Comparison of ENCODE assay signal across 20 mouse cellular contexts in genomic region chr17:27580392-27581068, GRCm38 (mm10). TPM values are rescaled to one million over a fixed set of nuclear protein-coding genes. Genes with fewer than 3 reads are reported as not detected.
DNase-seq lines count a peak whose midpoint lies in the region; ATAC-seq and TF ChIP-seq lines count a peak whose summit lies in the region.
"Had no signal": no experiment of that assay in that cellular context is flagged by ENCODE, and none has a peak within 500 bp of the region (broad histone marks: within the 10 kb centered on the region; RNA-seq: fewer than 3 reads in every experiment).

No protein-coding gene starts in this region.

- no peaks in the 10 kb centered on the region for H3K27me3 ChIP-seq in hindbrain, embryonic 15.5 days
- H3K27me3 ChIP-seq in hindbrain, postnatal 0 days (ENCODE audit: insufficient read depth, low read length) = no peaks in the 10 kb centered on the region
- H3K27me3 ChIP-seq in ES-Bruce4 (ENCODE audit: control insufficient read depth, insufficient read depth, low read length, poor library complexity, severe bottlenecking) (no peaks in the 10 kb centered on the region), G1E (ENCODE audit: insufficient read depth, low read length) (no peaks in the 10 kb centered on the region)
- no peaks in the 10 kb centered on the region for H3K27me3 ChIP-seq in liver, embryonic 14.5 days (ENCODE audit: control insufficient read depth, insufficient read depth, low read length)
- H3K27me3 ChIP-seq in hindbrain, embryonic 14.5 days (ENCODE audit: control insufficient read depth, insufficient read depth, low read length) = no peaks in the 10 kb centered on the region
- H3K27me3 ChIP-seq: forebrain, embryonic 12.5 days; heart, embryonic 12.5 days; limb, embryonic 13.5 days; midbrain, embryonic 15.5 days had no signal

- peaks cover 48% of the 10 kb centered on the region for H3K36me3 ChIP-seq in hindbrain, embryonic 15.5 days
- peaks cover 28% of the 10 kb centered on the region; the same call in 1 of the 2 replicates for H3K36me3 ChIP-seq in hindbrain, postnatal 0 days (ENCODE audit: insufficient read depth, low read length)
- H3K36me3 ChIP-seq in ES-Bruce4 (ENCODE audit: control insufficient read depth, insufficient read depth, low read length, poor library complexity, severe bottlenecking) (peaks cover 3% of the 10 kb centered on the region; the same call in 1 of the 2 replicates), G1E (replicated peaks) (peaks cover 90% of the 10 kb centered on the region)
- H3K36me3 ChIP-seq in liver, embryonic 14.5 days (replicated peaks; ENCODE audit: control insufficient read depth, insufficient read depth, low read depth) = peaks cover 2% of the 10 kb centered on the region; the same call in 1 of the 2 replicates
- peaks cover 85% of the 10 kb centered on the region for H3K36me3 ChIP-seq in hindbrain, embryonic 14.5 days (replicated peaks; ENCODE audit: control insufficient read depth, insufficient read depth)

- no peak for ATAC-seq in hindbrain, embryonic 15.5 days (ENCODE audit: low FRiP score, low read depth)
- no peak for ATAC-seq in hindbrain, postnatal 0 days
- ATAC-seq in G1E (ENCODE audit: extremely low read depth, insufficient number of reproducible peaks, low FRiP score, poor library complexity, severe bottlenecking) = no peak
- peak; percentile 51; the same call in 1 of the 2 replicates for ATAC-seq in liver, embryonic 14.5 days (ENCODE audit: insufficient read depth)
- ATAC-seq in hindbrain, embryonic 14.5 days (ENCODE audit: low FRiP score) = no peak
- ATAC-seq: midbrain, embryonic 15.5 days had no signal

- TF ChIP-seq POLR2A in ES-Bruce4 (IDR thresholded peaks at IDR 0.05; ENCODE audit: insufficient read depth, low read length) = no peak

- H3K9ac ChIP-seq in hindbrain, embryonic 15.5 days = no peak overlapping the region
- H3K9ac ChIP-seq in hindbrain, postnatal 0 days (replicated peaks; ENCODE audit: low read length) = no peak overlapping the region
- H3K9ac ChIP-seq in ES-Bruce4 (ENCODE audit: low read depth, poor library complexity, severe bottlenecking) = no peak overlapping the region
- H3K9ac ChIP-seq in liver, embryonic 14.5 days (replicated peaks) = no peak overlapping the region
- no peak overlapping the region for H3K9ac ChIP-seq in hindbrain, embryonic 14.5 days
- H3K9ac ChIP-seq: forebrain, embryonic 12.5 days; heart, embryonic 12.5 days; limb, embryonic 13.5 days; midbrain, embryonic 15.5 days had no signal

- no peak for TF ChIP-seq EP300 in ES-Bruce4 (IDR thresholded peaks at IDR 0.05; ENCODE audit: insufficient read depth, low read depth, low read length)
- TF ChIP-seq EP300 in liver, embryonic 14.5 days (IDR thresholded peaks at IDR 0.05; ENCODE audit: low read depth) = no peak

- no peaks in the 10 kb centered on the region for H3K9me3 ChIP-seq in hindbrain, embryonic 15.5 days
- no peaks in the 10 kb centered on the region for H3K9me3 ChIP-seq in hindbrain, postnatal 0 days (ENCODE audit: low read length)
- H3K9me3 ChIP-seq in ES-Bruce4 (replicated peaks; ENCODE audit: control insufficient read depth, insufficient read depth, low read length, poor library complexity, severe bottlenecking) (no peaks in the 10 kb centered on the region), G1E (replicated peaks) (no peaks in the 10 kb centered on the region)
- no peaks in the 10 kb centered on the region for H3K9me3 ChIP-seq in liver, embryonic 14.5 days (ENCODE audit: control insufficient read depth, low read length)
- H3K9me3 ChIP-seq in hindbrain, embryonic 14.5 days (ENCODE audit: control insufficient read depth, low read length) = no peaks in the 10 kb centered on the region
- H3K9me3 ChIP-seq: forebrain, embryonic 12.5 days; heart, embryonic 12.5 days; limb, embryonic 13.5 days; midbrain, embryonic 15.5 days had no signal

- H3K4me2 ChIP-seq in hindbrain, embryonic 15.5 days = no peak overlapping the region
- no peak overlapping the region for H3K4me2 ChIP-seq in hindbrain, postnatal 0 days (ENCODE audit: low read depth, low read length)
- no peak overlapping the region for H3K4me2 ChIP-seq in liver, embryonic 14.5 days (ENCODE audit: low read depth)
- no peak overlapping the region for H3K4me2 ChIP-seq in hindbrain, embryonic 14.5 days (replicated peaks)
- H3K4me2 ChIP-seq: forebrain, embryonic 12.5 days; heart, embryonic 12.5 days; limb, embryonic 13.5 days; midbrain, embryonic 15.5 days had no signal

- no peak overlapping the region for H3K4me3 ChIP-seq in hindbrain, embryonic 15.5 days
- no peak overlapping the region for H3K4me3 ChIP-seq in hindbrain, postnatal 0 days (ENCODE audit: low read length)
- peak overlapping the region; percentile 10; the same call in 1 of the 2 replicates for H3K4me3 ChIP-seq in ES-Bruce4 (ENCODE audit: low read depth, low read length)
- peak overlapping the region; percentile 30; the same call in 1 of the 2 replicates for H3K4me3 ChIP-seq in G1E (ENCODE audit: low read depth, low read length)
- no peak overlapping the region for H3K4me3 ChIP-seq in liver, embryonic 14.5 days (ENCODE audit: insufficient read depth in 1 of 2, low read depth in 2 of 2, low read length in 2 of 2)
- no peak overlapping the region for H3K4me3 ChIP-seq in hindbrain, embryonic 14.5 days (replicated peaks; ENCODE audit: low read length)
- H3K4me3 ChIP-seq: forebrain, embryonic 12.5 days; heart, embryonic 12.5 days; limb, embryonic 13.5 days; midbrain, embryonic 15.5 days had no signal

- 88% methylated on average over 20 of the region's 20 CpGs for WGBS in hindbrain, embryonic 15.5 days
- WGBS in hindbrain, postnatal 0 days = 80% methylated on average over 19 of the region's 20 CpGs
- WGBS in liver, embryonic 14.5 days (ENCODE audit: insufficient replicate concordance) = 39% methylated on average over 20 of the region's 20 CpGs
- 90% methylated on average over 20 of the region's 20 CpGs for WGBS in hindbrain, embryonic 14.5 days

- TF ChIP-seq CTCF in hindbrain, postnatal 0 days (IDR thresholded peaks at IDR 0.05; ENCODE audit: low read depth) = no peak
- TF ChIP-seq CTCF in ES-Bruce4 (IDR thresholded peaks at IDR 0.05; ENCODE audit: low read depth, low read length) (no peak), G1E (IDR thresholded peaks at IDR 0.05; ENCODE audit: low read depth, low read length) (no peak)
- no peak for TF ChIP-seq CTCF in liver, embryonic 14.5 days (IDR thresholded peaks at IDR 0.05; ENCODE audit: low read depth)

- 0 out of 2 replicates have a peak overlapping the region, but pooled peaks have one; percentile 16 for H3K27ac ChIP-seq in hindbrain, embryonic 15.5 days (replicated peaks)
- H3K27ac ChIP-seq in hindbrain, postnatal 0 days = no peak overlapping the region
- no peak overlapping the region for H3K27ac ChIP-seq in ES-Bruce4 (ENCODE audit: insufficient read depth, low read length)
- H3K27ac ChIP-seq in liver, embryonic 14.5 days = no peak overlapping the region
- no peak overlapping the region for H3K27ac ChIP-seq in hindbrain, embryonic 14.5 days
- H3K27ac ChIP-seq: forebrain, embryonic 12.5 days; limb, embryonic 13.5 days; midbrain, embryonic 15.5 days had no signal

- DNase-seq in hindbrain, postnatal 0 days (ENCODE audit: low spot score) = no peak
- DNase-seq in G1E (ENCODE audit: low spot score) = no peak
- DNase-seq in liver, embryonic 14.5 days (ENCODE audit: low read depth in 3 of 3, low spot score in 3 of 3) = no peak
- no peak for DNase-seq in hindbrain, embryonic 14.5 days (ENCODE audit: low spot score)
- no peak for DNase-seq in urinary bladder, postnatal 10 days (ENCODE audit: low spot score)
- DNase-seq: adrenal gland, postnatal 25 days; heart, postnatal 36 days; thymus, postnatal 25 days had no signal

- peaks cover 4% of the 10 kb centered on the region; the same call in 1 of the 2 replicates for H3K4me1 ChIP-seq in hindbrain, embryonic 15.5 days (replicated peaks)
- no peaks in the 10 kb centered on the region for H3K4me1 ChIP-seq in hindbrain, postnatal 0 days (ENCODE audit: insufficient read depth, low read length)
- H3K4me1 ChIP-seq in ES-Bruce4 (ENCODE audit: control insufficient read depth, insufficient read depth, low read length) (peaks cover 11% of the 10 kb centered on the region), G1E (ENCODE audit: insufficient read depth, low read depth, low read length) (peaks cover 81% of the 10 kb centered on the region)
- H3K4me1 ChIP-seq in liver, embryonic 14.5 days (replicated peaks; ENCODE audit: control insufficient read depth in 2 of 2, insufficient read depth in 2 of 2, low read length in 1 of 2) = peaks cover 0 to 17% of the 10 kb centered on the region in 2 experiments
- H3K4me1 ChIP-seq in hindbrain, embryonic 14.5 days (replicated peaks; ENCODE audit: control insufficient read depth, insufficient read depth, low read length) = no peaks in the 10 kb centered on the region
- H3K4me1 ChIP-seq: forebrain, embryonic 12.5 days; midbrain, embryonic 15.5 days had no signal

RNA-seq across cellular contexts. Expression of gene AI413582, which starts 15.0 kb away (rescaled TPM):
- polyA plus RNA-seq in hindbrain, embryonic 15.5 days (2015; fragmentation: Nextera tagmentation; extraction: Ambion mirVana) = 67.4 and 71.9 TPM in 2 replicates
- 50.2 and 59.6 TPM in 2 replicates for total RNA-seq in hindbrain, postnatal 0 days (2014; rRNA removed)
- polyA plus RNA-seq in hindbrain, postnatal 0 days (2015; fragmentation: Nextera tagmentation; extraction: Ambion mirVana) = 92.7 and 95.3 TPM in 2 replicates
- polyA plus RNA-seq in ES-Bruce4 (2011; ENCODE audit: insufficient read depth, insufficient read length, low read depth, missing spikeins) = 14.4 and 16.8 TPM in 2 replicates
- 78.2 and 85.2 TPM in 2 replicates for total RNA-seq in G1E (2014; fragmentation: Nextera tagmentation)
- 50.8 and 57.0 TPM in 2 replicates for total RNA-seq in G1E (2017)
- 159 and 163 TPM in 2 replicates for polyA plus RNA-seq in G1E (2012)
- polyA plus RNA-seq in liver, embryonic 14.5 days (2012; rRNA removed) = 9.9 and 11.7 TPM in 2 replicates
- polyA plus RNA-seq in liver, embryonic 14.5 days (2014; fragmentation: Nextera tagmentation; extraction: Ambion mirVana) = 15.2 and 18.9 TPM in 2 replicates
- 68.0 and 76.5 TPM in 2 replicates for polyA plus RNA-seq in hindbrain, embryonic 14.5 days (2014; fragmentation: Nextera tagmentation; extraction: Ambion mirVana)

RNA-seq across cellular contexts. Expression of gene Hmga1, which starts 24.2 kb away (rescaled TPM):
- 134 and 149 TPM in 2 replicates for polyA plus RNA-seq in hindbrain, embryonic 15.5 days (2015; fragmentation: Nextera tagmentation; extraction: Ambion mirVana)
- 142 and 170 TPM in 2 replicates for total RNA-seq in hindbrain, postnatal 0 days (2014; rRNA removed)
- polyA plus RNA-seq in hindbrain, postnatal 0 days (2015; fragmentation: Nextera tagmentation; extraction: Ambion mirVana) = 130 and 145 TPM in 2 replicates
- 933 and 989 TPM in 2 replicates for polyA plus RNA-seq in ES-Bruce4 (2011; ENCODE audit: insufficient read depth, insufficient read length, low read depth, missing spikeins)
- total RNA-seq in G1E (2014; fragmentation: Nextera tagmentation) = 270 and 298 TPM in 2 replicates
- 123 and 131 TPM in 2 replicates for total RNA-seq in G1E (2017)
- 1,702 and 2,389 TPM in 2 replicates for polyA plus RNA-seq in G1E (2012)
- 149 and 182 TPM in 2 replicates for polyA plus RNA-seq in liver, embryonic 14.5 days (2012; rRNA removed)
- polyA plus RNA-seq in liver, embryonic 14.5 days (2014; fragmentation: Nextera tagmentation; extraction: Ambion mirVana) = 162 and 180 TPM in 2 replicates
- 136 and 148 TPM in 2 replicates for polyA plus RNA-seq in hindbrain, embryonic 14.5 days (2014; fragmentation: Nextera tagmentation; extraction: Ambion mirVana)

RNA-seq across cellular contexts. Expression of gene Nudt3, which starts 42.8 kb away (rescaled TPM):
- polyA plus RNA-seq in hindbrain, embryonic 15.5 days (2015; fragmentation: Nextera tagmentation; extraction: Ambion mirVana) = 247 and 265 TPM in 2 replicates
- 252 and 264 TPM in 2 replicates for total RNA-seq in hindbrain, postnatal 0 days (2014; rRNA removed)
- polyA plus RNA-seq in hindbrain, postnatal 0 days (2015; fragmentation: Nextera tagmentation; extraction: Ambion mirVana) = 210 and 220 TPM in 2 replicates
- polyA plus RNA-seq in ES-Bruce4 (2011; ENCODE audit: insufficient read depth, insufficient read length, low read depth, missing spikeins) (67.3 and 68.8 TPM in 2 replicates), G1E (2012) (140 and 157 TPM in 2 replicates)
- total RNA-seq in G1E (2014; fragmentation: Nextera tagmentation) (79.8 and 82.6 TPM in 2 replicates), G1E (2017) (235 and 245 TPM in 2 replicates)
- polyA plus RNA-seq in liver, embryonic 14.5 days (2012; rRNA removed) = 15.3 and 20.9 TPM in 2 replicates
- 10.3 and 10.7 TPM in 2 replicates for polyA plus RNA-seq in liver, embryonic 14.5 days (2014; fragmentation: Nextera tagmentation; extraction: Ambion mirVana)
- 107 and 115 TPM in 2 replicates for polyA plus RNA-seq in hindbrain, embryonic 14.5 days (2014; fragmentation: Nextera tagmentation; extraction: Ambion mirVana)

RNA-seq across cellular contexts. Expression of gene RPS10-NUDT3, which starts 54.5 kb away (rescaled TPM):
- polyA plus RNA-seq in hindbrain, embryonic 15.5 days (2015; fragmentation: Nextera tagmentation; extraction: Ambion mirVana) = not detected in 2 replicates
- not detected in 2 replicates for total RNA-seq in hindbrain, postnatal 0 days (2014; rRNA removed)
- not detected in 2 replicates for polyA plus RNA-seq in hindbrain, postnatal 0 days (2015; fragmentation: Nextera tagmentation; extraction: Ambion mirVana)
- polyA plus RNA-seq in ES-Bruce4 (2011; ENCODE audit: insufficient read depth, insufficient read length, low read depth, missing spikeins) (not detected in 2 replicates), G1E (2012) (not detected in 2 replicates)
- total RNA-seq in G1E (2014; fragmentation: Nextera tagmentation) (not detected in 2 replicates), G1E (2017) (not detected in 2 replicates)
- polyA plus RNA-seq in liver, embryonic 14.5 days (2012; rRNA removed) = not detected in 2 replicates
- not detected in 2 replicates for polyA plus RNA-seq in liver, embryonic 14.5 days (2014; fragmentation: Nextera tagmentation; extraction: Ambion mirVana)
- polyA plus RNA-seq in hindbrain, embryonic 14.5 days (2014; fragmentation: Nextera tagmentation; extraction: Ambion mirVana) = not detected in 2 replicates
- total RNA-seq: adrenal gland, postnatal 25 days; gastrocnemius, postnatal 4 days; heart, postnatal 36 days; megakaryocyte progenitor cell, adult 5-6 weeks had no signal
- polyA plus RNA-seq: forebrain, embryonic 12.5 days; heart, embryonic 12.5 days; intestine, embryonic 14.5 days; kidney, embryonic 14.5 days; limb, embryonic 13.5 days; lung, embryonic 16.5 days; midbrain, embryonic 15.5 days; testis, adult 2 months had no signal

RNA-seq across cellular contexts. Expression of gene Rps10, which starts 55.9 kb away (rescaled TPM):
- 455 and 507 TPM in 2 replicates for polyA plus RNA-seq in hindbrain, embryonic 15.5 days (2015; fragmentation: Nextera tagmentation; extraction: Ambion mirVana)
- total RNA-seq in hindbrain, postnatal 0 days (2014; rRNA removed) = 1,174 and 1,303 TPM in 2 replicates
- polyA plus RNA-seq in hindbrain, postnatal 0 days (2015; fragmentation: Nextera tagmentation; extraction: Ambion mirVana) = 497 and 519 TPM in 2 replicates
- 2,622 and 2,876 TPM in 2 replicates for polyA plus RNA-seq in ES-Bruce4 (2011; ENCODE audit: insufficient read depth, insufficient read length, low read depth, missing spikeins)
- 2,280 and 2,438 TPM in 2 replicates for total RNA-seq in G1E (2014; fragmentation: Nextera tagmentation)
- 3,635 and 3,726 TPM in 2 replicates for total RNA-seq in G1E (2017)
- polyA plus RNA-seq in G1E (2012) = 2,816 and 3,596 TPM in 2 replicates
- polyA plus RNA-seq in liver, embryonic 14.5 days (2012; rRNA removed) = 1,128 and 1,708 TPM in 2 replicates
- 697 and 712 TPM in 2 replicates for polyA plus RNA-seq in liver, embryonic 14.5 days (2014; fragmentation: Nextera tagmentation; extraction: Ambion mirVana)
- polyA plus RNA-seq in hindbrain, embryonic 14.5 days (2014; fragmentation: Nextera tagmentation; extraction: Ambion mirVana) = 489 and 624 TPM in 2 replicates

Comparison
In these comparisons a context has a peak if more than half of its experiments do, and no peak if none do; other contexts are left out.
1. H3K4me3 ChIP-seq: peak in ES-Bruce4 (single experiment) and G1E (single experiment); none in hindbrain, embryonic 15.5 days (single experiment), hindbrain, postnatal 0 days (single experiment), liver, embryonic 14.5 days (0 of 2) and hindbrain, embryonic 14.5 days (single experiment).